Mouse (Mus musculus): ENCODE results near the gene Tctex1d4.

DNA sequence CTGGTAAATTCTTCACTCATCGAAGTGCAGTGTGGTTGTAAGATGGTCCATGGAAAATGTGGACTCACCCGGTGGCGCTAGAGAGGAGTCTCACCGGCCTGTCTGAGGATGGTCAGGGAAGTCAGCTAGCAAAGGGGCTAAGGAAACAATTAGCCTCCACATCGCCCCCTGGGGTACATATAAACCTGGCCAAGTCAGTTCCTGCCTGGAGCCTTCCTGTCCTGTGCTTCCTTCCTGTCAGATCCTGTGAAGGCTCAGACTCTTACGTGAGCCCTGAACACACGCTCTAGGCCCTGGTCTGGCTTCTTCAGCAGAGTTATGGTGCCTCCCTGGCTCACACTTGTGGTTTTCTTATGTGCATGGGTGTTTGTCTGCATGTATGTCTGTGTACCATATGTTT lies 25.4 kb upstream of the Tctex1d4 start:
- TF ChIP-seq CTCF (IDR thresholded peaks at IDR 0.05; ENCODE audit: low read depth, low read length) = peak; percentile 46
- no peak for TF ChIP-seq POLR2A (IDR thresholded peaks at IDR 0.05; ENCODE audit: extremely low read depth, insufficient read depth, low read length)
